Mouse (Mus musculus) adrenal gland, postnatal 10 days (tissue): ENCODE data around the gene Ugt2b34. TPM values are rescaled to one million over a fixed set of nuclear protein-coding genes. Genes with fewer than 3 reads are reported as not detected.
A peak's percentile ranks its signal among the peaks of the same experiment; 100 is the strongest.
"Not testable (repeated sequence)": the region's sequence is repeated elsewhere in the genome, so short reads cannot be mapped to it uniquely, and the experiment has no call there.

Experiments used
- DNase-seq: peaks from one replicate; pipeline ENCODE4 v3.0.0; 2021; ENCODE audit warnings: mixed read lengths
- long read RNA-seq, 2 experiments: library from polyadenylated mRNA; stranded (forward); transcript quantifications; one replicate each; pipeline ENCODE4 v2.0.0; 2021
- total RNA-seq, 2 experiments: library from RNA; stranded (reverse); gene quantifications; 2 replicates each; pipeline ENCODE4 v1.2.3; 2021

Gene Ugt2b34
- total RNA-seq: 10 to 100 TPM; 12.1 to 24.2 TPM
- long read RNA-seq, experiment 1, transcript Ugt2b34-201 (6 exons, 3,051 nt): major isoform, 47 of 50 reads
- long read RNA-seq, experiment 1, partial matches to known transcripts: 0 of 50 reads
- long read RNA-seq, experiment 1, other reads (novel, unspliced or antisense): 3 of 50 reads
- long read RNA-seq, experiment 2, partial matches to known transcripts: 1 of 5 reads
- long read RNA-seq, experiment 2, other reads (novel, unspliced or antisense): 0 of 5 reads

DNA sequence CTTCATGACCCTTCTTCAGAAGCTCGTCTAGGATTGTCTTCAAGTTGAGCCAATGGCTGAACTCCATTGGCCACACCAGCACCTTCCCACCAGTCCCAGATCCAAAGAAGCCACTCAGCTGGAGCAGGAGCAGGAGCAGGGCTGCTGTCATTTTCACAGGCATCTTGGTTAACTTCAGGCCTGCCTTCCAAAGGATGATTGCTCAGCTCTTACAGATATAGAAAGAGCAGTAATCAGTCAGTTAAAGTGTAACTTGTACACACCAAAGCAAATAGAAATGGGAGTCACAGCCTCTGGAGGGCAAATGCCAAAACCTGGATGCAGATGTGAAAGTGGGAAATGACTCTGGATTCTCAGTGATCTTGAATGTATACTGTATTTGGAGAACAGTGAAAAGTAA is at the start of gene Ugt2b34:
TSS of gene Ugt2b34 (minus strand) at position 180 of the 400 bp plus-strand sequence.
- DNase-seq: no peak

DNA sequence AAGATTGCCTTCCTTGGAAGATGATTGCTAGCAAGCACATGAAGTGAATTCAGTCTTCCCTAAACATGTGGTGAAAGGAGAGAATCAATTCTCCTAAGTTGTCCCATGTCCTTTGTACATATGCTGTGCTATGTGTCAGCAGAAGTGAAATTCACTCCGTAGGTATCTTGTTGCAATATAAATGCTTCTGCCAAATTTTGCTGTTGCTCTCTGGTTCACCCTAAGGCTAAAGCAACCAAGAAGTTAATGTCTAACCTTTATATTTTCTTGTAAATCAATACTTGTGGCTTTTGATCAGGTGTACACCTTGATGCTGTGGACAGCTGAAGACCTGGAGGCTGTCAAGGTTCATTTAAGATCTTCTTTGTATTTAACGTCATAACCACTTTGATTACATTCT is 35.4 kb upstream of the Ugt2b34 start:
- DNase-seq: no peak

DNA sequence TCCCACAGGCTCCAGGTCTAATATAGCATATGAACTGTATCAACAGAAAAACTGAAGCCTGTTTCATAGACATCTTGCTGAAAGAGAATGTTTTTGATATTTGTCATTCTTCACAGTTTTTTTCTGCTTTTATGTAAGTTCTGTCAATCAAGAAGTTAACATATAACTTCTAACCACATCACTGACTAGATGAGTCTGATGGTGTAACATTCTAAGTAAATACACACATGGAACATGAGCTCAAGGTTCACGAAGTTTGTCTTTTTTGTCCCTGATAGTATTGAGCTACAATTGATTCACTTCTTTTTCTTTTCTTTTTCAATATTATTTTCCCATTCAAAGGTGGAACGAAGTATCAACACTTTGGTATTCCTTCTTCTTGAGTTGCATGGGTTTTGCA is 19.7 kb upstream of the Ugt2b34 start, which contains the start of gene Ugt2b1:
TSS of gene Ugt2b1 (minus strand) at position 105 of the 400 bp plus-strand sequence.
- no peak for DNase-seq

DNA sequence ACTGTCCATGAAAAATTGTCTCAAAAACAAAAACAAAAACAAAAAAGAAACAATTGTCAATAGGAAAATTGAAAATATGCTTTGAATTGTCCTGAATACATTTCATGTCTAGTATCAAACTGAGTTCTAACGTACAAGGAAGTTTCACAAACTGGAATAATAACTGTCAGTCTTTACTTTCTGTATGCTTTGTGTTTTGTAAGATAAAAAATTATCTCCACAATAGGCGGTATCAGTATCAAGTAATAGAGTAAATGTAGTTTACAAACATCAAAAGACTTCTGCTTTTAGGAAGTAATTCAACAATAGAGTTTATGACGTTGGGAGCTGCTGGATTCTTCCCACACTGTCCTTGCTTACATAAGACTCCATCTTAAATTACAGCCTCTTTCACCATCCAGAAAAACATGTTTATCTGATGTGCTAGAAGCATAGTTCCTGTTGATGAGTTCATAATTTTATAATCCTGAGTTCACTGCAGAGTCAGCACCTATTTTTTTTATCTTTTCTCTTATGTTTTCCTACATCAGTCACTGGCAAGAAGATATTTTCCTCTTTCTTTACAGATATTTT is 14.0 kb upstream of the Ugt2b34 start:
- DNase-seq: no peak

DNA sequence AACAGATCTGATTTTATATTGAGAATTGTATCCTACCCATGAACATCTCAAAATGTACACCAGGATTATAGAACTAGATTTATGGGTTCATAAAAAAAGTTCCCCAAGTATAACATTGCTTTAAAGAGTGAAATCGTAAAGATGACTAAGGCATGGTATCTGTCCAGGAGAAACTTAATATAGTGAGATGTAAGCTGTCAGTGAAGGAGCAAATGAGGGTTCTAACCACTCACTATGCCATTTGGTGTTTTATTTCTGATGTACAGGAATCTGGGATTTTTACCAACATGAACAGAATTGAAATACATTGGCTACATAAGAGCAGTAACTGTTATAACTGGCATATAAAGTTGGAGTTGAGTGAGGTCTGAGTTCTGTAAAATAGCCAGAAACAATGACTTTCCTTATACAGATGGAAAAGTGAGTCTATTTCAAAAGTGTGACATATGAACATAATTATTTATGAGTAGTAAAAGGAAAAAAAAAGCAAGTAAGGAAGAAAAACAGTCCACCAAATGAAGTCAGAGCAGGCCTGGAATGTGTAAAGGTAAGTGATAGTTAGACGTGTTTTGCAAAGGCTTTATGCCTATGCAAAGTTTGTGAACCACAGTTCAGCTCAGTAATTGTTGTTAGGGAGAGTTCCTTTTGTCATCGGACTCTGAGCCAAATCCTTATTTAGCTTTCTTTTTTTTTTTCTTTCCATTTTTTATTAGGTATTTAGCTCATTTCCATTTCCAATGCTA is 4.8 kb upstream of the Ugt2b34 start:
- DNase-seq: no peak

DNA sequence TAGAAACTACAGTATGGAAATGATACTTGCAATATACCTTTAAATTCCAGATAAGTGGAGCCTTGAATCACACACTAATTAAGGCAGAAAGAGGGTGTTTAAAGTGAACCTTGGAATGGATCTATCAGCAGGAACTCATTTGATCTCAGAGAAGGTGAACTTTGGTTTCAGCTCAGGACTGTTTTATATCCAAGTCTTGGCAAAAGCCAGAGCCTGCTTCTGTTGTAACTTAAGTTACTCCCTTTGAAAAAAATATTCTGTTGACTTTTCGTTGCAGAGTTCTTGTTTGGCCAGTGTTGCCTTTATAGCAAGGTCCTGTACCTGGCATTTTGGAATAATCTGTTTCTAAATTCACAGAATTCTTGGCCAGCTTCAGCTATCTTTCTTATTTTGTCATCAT is 4.0 kb upstream of the Ugt2b34 start:
- no peak for DNase-seq

DNA sequence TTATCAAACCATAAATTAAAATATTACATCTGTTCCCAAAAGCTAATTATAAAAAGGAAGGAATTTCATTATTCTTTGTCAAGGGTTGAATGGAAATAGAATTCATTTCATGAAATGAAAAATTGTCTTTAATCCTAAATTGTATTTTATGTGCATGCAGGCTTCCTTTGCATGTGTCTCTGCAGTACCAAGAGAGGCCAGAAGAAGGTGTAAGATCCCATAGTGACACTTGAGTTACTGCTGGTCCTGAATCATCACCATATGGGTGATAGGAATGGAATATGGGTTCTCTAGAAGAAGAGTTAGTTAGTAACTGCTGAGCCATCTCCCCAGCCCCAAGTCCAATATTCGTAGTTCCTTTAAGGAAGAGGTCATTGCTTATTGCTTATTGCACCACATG is 16.8 kb downstream of the Ugt2b34 start:
- no peak for DNase-seq

DNA sequence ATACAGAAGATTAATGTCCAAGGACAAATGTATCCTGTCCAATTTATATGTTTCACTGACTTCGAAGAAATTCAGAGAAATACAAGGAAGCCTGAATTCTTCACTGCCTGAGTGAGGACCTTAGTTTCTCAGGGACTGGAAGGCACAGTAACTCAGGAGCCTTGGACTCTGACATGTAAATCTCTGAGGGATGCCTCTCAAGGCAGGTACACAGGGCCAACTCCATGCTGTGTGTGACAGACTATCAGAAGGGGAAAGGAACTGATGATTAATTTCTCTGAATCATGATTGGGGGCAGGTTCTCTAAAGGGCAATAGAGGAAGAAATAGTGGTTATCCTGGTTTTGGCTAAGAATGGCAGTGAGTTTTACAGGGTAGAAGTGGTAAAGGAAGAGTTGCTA is 18.3 kb downstream of the Ugt2b34 start:
- no peak for DNase-seq

DNA sequence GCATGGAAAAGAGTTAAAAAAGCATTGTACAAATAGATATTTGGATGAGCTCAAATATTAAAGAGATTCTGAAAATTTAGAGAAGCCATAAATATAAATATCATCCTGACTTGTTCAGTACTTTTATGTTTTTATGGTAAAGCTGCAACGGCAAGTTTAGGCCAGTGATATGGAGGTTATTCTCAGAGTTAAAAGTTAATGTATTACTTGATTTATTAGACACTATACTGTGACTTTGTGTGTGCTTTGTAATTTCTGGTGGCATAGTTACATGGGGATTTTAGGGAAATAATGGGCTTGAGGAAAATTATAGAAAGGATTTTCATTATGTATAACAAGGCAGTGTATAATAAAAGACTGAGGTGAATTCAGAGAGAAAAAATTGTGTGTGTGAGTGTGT is 19.7 kb downstream of the Ugt2b34 start:
- no peak for DNase-seq

DNA sequence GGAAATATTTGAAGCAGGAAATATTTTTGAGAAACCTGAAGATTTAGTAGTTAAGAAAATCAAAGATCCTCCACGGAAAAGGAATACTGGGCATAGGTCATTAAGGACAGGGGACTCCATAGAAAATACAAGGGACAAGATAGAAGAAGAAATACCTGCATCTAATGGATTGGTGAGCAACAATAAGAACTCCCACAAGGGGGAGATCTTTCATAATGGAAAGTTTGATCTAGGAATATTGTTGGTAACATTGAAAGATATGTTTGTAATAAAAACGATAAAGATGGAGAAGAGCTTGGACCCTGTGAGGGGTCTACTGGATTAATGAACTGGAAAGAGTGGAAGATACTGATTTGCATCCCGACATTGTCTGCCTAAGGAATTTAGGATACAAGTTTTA is 20.1 kb downstream of the Ugt2b34 start:
- no peak for DNase-seq

DNA sequence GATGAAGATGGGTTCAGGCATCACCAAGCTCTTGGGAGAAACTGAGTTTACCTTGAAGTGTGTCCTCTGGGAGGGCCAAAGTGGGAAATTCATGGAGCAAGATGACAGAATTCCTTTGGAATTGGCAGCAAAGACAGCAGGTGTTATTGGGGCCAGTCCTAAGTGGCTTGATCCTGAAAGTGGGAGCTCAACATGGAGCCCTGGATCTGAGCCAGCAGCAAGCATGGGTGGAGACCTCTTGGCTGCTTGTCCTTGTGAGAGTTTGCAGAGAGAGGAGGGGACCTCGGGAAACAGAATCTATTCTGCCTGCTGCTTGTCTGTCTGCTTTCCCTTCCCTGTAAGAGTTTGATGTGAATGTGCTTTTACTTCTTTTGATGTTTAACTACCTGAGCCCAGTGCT is 34.9 kb downstream of the Ugt2b34 start:
- peak; percentile 10 for DNase-seq

DNA sequence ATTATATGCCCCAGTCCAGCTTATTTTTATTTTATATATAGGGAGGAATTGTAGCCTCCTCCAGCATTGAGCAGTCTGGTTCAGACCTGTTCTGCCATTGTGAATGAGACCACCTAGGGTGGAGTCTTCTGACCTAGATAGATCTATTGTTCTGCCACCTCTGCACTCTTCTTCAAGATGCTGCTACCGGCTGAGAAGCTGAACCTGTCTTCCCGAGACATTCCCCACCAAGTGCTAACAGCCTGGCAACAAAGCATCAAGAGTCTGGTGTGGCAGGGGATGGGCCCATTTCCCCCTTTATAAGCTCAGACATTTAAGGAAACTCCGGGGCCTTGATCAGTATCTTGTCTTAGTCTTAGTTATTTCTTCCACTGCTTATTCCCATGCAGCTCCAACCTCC is 48.4 kb downstream of the Ugt2b34 start:
- no peak for DNase-seq

DNA sequence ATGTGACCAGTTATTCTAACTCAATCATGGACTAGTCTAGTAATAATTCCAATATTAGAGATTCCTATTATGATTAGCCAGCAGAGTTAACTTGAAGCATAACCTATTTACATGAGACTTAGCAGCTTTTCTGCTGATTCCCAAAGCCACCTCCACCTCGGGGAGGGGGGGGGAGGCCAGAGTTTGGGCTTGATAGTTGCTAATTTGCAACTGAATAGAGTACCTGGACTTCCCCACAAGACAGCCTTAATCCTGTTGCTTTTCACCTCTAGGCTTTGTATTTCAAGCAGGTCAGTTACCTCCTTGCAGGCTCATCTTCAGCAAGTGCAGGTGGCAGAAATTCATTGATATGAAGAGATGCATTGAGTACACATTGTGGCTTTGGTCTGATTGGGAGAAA is 49.1 kb downstream of the Ugt2b34 start:
- no peak for DNase-seq

DNA sequence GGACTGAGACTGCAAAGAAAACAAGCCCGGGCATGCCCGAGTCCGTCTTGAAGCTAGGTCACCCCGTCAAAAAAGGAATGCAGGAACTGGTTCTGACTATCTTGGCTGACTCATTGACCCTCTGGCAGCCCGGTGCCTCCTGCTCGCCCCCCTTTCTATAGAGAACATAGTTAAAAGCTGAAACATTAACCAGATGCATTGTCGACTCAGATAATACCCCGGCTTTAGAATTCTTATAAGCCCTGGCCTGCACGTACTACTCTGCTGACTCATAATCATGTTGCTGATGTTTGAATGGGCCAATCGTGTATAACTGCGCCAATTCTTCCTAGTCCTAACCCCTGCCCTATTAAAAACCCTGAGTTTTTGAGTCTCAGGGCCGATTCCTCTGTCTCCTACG is 50.2 kb downstream of the Ugt2b34 start:
- DNase-seq: not testable (repeated sequence)

DNA sequence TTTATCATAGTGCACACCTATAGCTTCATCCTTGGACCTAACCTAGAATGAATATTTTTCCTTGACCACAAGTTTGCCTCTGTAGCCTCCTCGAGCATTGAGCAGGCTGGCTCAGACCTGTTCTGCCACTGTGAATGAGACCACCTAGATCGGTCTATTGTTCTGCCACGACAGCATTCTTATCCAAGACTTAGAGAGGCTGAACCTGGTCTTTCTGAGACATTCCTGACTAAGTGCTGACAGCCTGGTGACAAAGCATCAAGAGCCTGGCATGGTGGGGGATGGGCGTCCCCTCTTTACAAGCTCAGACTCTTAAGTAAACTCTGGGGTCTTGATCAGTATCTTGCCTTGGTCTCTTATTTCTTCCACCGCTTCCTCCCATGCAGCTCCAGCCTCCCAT is 55.1 kb downstream of the Ugt2b34 start:
- no peak for DNase-seq

DNA sequence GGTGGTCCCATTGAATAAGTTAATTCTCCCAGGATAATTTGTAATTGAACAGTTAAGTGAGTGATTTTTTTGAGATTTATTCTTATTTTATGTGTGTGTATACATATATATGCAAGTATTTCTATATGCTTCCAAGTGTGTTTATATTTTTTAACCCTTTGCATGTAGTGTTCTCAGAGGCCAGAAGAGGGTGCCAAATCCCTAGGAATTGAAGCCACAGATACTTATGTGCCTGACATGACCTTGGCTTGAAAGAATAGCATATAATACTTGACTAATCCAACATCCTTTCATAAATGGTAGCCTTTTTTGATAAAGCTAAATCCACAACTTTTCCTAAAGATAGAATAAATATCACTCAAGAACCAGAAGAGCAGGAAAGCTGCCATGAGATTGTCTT is 56.6 kb downstream of the Ugt2b34 start:
- DNase-seq: peak; percentile 10

DNA sequence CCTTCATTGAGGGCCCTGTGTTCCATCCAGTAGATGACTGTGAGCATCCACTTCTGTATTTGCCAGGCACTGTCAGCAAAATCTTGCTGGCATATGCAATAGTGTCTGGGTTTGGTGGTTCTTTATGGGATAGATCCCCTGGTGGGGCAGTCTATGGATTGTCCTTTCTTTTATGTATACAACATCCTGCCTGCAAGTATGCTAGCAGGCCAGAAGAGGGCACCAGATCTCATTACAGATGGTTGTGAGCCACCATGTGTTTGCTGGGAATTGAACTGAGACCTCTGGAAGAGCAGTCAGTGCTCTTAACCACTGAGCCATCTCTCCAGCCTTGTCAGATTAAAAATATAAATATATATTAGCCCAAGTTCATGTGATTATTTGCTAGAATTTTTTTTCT is 65.5 kb downstream of the Ugt2b34 start:
- not testable (repeated sequence) for DNase-seq

DNA sequence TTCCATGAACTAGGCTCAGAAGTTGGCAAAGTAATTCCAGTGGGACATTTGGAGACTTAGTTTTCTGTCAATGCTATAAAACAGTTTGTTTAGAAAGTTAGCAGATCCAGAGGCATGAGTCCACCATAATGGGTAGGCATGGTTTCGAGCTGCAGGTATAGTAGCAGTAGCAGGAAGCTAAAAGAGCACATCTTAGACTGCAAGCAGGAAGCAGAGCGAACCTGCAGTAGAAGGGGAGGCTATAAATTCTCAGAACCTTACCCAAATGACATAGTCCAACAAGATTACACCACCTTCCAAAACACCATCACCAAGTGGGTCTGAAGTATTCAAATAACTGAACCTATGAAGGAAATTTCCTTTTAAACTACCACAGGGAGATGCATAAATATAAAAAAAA is 66.5 kb downstream of the Ugt2b34 start:
- no peak for DNase-seq

Other genes starting within 250 kb of the Ugt2b34 start
- not detected for gene Tmprss11b, start 230.6 kb downstream of the Ugt2b34 start, total RNA-seq
- gene Tmprss11e, start 161.1 kb downstream of the Ugt2b34 start, total RNA-seq: not detected
- 10 to 100 TPM; 52.7 to 54.9 TPM for gene Ythdc1, start 102.7 kb downstream of the Ugt2b34 start, total RNA-seq
- 10 to 100 TPM in 1 of 2 experiments, 1 to 10 TPM in 1; 8.2 to 18.2 TPM for gene Ugt2b1, start 19.6 kb upstream of the Ugt2b34 start, total RNA-seq
- 1 to 10 TPM; 3.9 to 7.4 TPM for gene Ugt2b35, start 93.9 kb upstream of the Ugt2b34 start, total RNA-seq
- gene Ugt2b36, start 185.6 kb upstream of the Ugt2b34 start, total RNA-seq: 10 to 100 TPM; 19.0 to 40.9 TPM
- 10 to 100 TPM; 11.3 to 22.5 TPM for gene Ugt2b5, start 233.4 kb upstream of the Ugt2b34 start, total RNA-seq